Mouse (Mus musculus): ENCODE results near the gene Neurl1a.

Neurl1a gene

GRCm38 (mm10) chr19:47242227-47242626, 63.6 kb downstream of the Neurl1a start:
- in situ Hi-C loops (cut with MseI, MboI) = no loop called here

- in situ Hi-C loops (cut with MseI, MboI) = no loop called here
These were observed 66.9 kb downstream of the Neurl1a start for GRCm38 (mm10) chr19:47245512-47245911.

DNA sequence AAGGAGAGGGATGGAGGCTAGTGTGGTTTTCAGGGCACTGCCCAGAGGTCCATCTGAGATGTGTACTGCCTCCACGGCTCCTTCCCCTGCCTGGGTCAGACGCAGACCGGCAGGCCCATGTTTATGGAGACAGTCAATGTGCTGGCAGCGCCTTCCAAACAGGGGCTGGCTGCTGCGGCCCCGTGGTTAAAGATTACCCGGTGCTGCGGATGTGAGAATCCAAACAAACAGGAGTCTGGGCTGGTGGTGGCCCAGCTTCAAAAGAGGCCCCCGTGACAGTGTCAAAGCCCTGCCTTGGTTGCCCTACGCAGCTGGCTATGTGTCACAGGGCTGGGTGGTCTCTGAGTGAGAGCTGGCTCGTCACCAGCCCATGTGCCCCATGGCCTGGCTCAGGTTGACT, 69.2 kb downstream of the Neurl1a start:
- in situ Hi-C loops (cut with MseI, MboI) = no loop called here

GRCm38 (mm10) chr19:47248296-47248695, 69.7 kb downstream of the Neurl1a start:
- in situ Hi-C loops (cut with MseI, MboI) = no loop called here

GRCm38 (mm10) chr19:47248906-47249568, 70.4 kb downstream of the Neurl1a start:
- in situ Hi-C loops (cut with MseI, MboI) = no loop called here

DNA sequence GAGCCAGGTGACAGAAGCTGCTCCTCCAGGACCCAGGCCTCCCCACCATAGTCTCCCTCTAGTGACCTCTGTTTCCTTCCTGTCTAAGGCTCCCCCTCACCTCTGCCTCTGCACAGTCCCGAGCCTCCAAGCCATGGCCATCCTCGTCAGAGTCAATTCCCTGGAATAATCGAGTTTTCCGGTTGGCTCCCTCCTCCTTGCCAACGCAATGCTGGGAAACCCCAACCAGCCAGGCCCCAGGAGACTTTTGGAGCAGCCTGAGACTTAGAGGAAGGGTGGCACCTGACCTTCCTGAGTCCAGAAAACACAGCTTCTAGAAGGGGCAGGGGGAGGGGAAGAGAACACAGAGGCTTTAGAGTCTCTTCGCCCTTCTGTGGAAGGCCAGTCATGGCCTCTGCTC, 72.3 kb downstream of the Neurl1a start:
- in situ Hi-C loops (cut with MseI, MboI) = loop anchor here in 1 of 2 experiments (10.0 kb wide), 1 partner anchor 76 kb away; the partner anchor contains the start of gene Neurl1a

DNA sequence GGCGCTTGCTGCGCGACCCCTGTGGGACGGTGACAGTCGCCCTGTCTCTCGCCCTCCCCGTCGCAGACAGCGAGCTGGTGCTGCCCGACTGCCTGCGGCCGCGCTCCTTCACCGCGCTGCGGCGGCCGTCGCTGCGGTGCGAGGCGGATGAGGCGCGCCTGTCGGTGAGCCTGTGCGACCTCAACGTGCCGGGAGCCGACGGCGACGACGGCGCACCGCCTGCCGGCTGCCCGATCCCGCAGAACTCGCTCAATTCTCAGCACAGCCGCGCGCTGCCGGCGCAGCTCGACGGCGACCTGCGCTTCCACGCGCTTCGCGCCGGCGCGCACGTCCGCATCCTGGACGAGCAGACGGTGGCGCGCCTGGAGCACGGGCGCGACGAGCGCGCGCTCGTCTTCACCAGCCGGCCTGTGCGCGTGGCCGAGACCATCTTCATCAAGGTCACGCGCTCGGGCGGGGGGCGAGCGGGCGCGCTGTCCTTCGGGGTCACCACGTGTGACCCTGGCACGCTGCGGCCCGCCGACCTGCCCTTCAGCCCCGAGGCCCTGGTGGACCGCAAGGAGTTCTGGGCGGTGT, 74.5 kb downstream of the Neurl1a start:
- in situ Hi-C loops (cut with MseI, MboI) = loop anchor here in 1 of 2 experiments (10.0 kb wide), 1 partner anchor 78 kb away; the partner anchor contains the start of gene Neurl1a

GRCm38 (mm10) chr19:47255036-47255435, 76.4 kb downstream of the Neurl1a start:
- in situ Hi-C loops (cut with MseI, MboI) = loop anchor here (5.0 to 10.0 kb wide), 2 partner anchors 78 to 80 kb away; partner anchors contain the start of gene Neurl1a (in 2 of the 2)

- in situ Hi-C loops (cut with MseI, MboI) = loop anchor here (5.0 to 10.0 kb wide), 2 partner anchors 79 to 81 kb away; partner anchors contain the start of gene Neurl1a (in 2 of the 2)
These were observed 77.3 kb downstream of the Neurl1a start for GRCm38 (mm10) chr19:47255919-47256318.

GRCm38 (mm10) chr19:47259581-47259980, 81.0 kb downstream of the Neurl1a start:
- in situ Hi-C loops (cut with MseI, MboI) = loop anchor here (5.0 to 10.0 kb wide), 2 partner anchors 82 to 85 kb away; partner anchors contain the start of gene Neurl1a (in 2 of the 2)

- in situ Hi-C loops (cut with MseI, MboI) = no loop called here
These were observed 82.6 kb downstream of the Neurl1a start for GRCm38 (mm10) chr19:47261196-47261595.

GRCm38 (mm10) chr19:47263621-47264020, 85.0 kb downstream of the Neurl1a start:
- in situ Hi-C loops (cut with MseI, MboI) = no loop called here

GRCm38 (mm10) chr19:47264322-47265092, 85.9 kb downstream of the Neurl1a start:
- in situ Hi-C loops (cut with MseI, MboI) = loop anchor here in 1 of 2 experiments (5.0 kb wide), 1 partner anchor 68 kb away; no protein-coding TSS in a partner anchor

DNA sequence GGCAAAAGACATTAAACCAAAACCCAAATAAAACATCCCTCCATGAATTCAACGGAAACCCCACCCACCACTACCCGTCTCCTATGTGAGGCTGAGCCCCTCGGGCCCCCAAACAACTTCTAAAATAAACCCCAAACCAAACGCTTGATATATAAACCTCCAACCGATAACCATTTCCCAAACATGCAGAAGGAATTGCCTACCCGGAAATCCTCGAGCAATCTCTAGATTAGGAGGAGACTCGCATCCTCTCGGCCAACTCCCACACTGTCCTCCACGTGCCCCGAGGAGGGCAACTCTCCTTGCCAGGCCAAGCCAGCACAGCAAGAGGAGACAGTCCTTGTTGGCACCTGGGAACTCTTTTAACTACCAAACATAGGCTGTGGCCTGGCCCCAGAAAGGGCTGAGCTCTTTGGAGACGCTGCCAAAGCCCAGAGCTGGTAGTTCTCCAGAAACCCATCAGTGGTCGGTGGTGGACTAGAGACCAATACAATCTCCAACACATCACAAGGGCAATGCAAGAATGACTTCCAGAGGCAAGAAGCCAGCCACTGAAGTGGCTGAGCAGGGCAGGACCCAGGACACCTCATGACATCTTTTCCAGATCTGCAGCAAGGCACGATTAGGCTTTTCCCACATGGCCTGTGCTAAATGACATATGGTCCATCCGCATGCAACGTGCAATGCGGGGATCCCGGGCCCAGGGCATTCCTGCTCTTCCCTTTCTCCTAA, 87.6 kb downstream of the Neurl1a start:
- in situ Hi-C loops (cut with MseI, MboI) = loop anchor here in 1 of 2 experiments (5.0 kb wide), 1 partner anchor 66 kb away; no protein-coding TSS in a partner anchor

- in situ Hi-C loops (cut with MseI, MboI) = loop anchor here in 1 of 2 experiments (5.0 kb wide), 1 partner anchor 65 kb away; no protein-coding TSS in a partner anchor
These were observed 88.4 kb downstream of the Neurl1a start for GRCm38 (mm10) chr19:47267066-47267465.

DNA sequence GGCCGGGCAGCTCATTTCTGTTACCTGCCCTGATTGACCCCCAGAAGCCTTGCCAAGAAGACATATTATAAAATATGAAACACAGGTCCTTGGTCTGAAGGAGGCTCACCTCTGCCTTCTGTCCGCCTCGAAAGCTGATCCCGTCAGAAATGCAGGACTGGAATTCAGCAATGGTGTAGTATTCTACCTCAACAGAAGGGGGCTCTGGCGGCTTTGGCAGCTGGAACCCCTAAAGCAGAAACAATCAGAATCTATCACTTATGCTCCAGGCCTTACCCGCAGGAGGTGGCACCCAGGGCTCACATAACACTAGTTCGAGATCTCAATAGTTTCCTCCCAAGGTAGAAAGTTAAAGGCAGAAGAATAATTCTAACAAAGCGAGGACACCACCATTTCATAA, 91.1 kb downstream of the Neurl1a start:
- in situ Hi-C loops (cut with MseI, MboI) = loop anchor here (5.0 kb wide), 1 partner anchor 63 kb away; no protein-coding TSS in a partner anchor

DNA sequence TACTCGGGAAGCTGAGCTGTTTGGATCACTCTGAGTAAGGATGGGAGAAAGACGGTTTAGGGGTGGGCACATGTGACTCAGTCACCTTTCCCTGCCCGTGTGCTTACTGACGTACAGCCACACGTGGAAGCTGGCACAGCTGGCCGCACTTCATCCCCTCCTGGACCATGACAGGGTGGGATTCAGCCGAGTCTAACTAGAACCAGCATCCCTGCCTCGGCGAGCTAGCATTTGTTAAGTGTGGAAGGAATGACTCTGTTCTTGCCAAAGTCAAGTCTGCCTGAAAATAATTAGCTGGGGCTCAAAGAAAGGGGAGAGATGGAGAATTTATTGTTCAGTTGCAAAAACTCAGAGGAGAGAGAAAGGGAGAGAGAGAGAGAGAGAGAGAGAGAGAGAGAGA, 91.9 kb downstream of the Neurl1a start:
- in situ Hi-C loops (cut with MseI, MboI) = loop anchor here in 1 of 2 experiments (5.0 kb wide), 1 partner anchor 62 kb away; no protein-coding TSS in a partner anchor

DNA sequence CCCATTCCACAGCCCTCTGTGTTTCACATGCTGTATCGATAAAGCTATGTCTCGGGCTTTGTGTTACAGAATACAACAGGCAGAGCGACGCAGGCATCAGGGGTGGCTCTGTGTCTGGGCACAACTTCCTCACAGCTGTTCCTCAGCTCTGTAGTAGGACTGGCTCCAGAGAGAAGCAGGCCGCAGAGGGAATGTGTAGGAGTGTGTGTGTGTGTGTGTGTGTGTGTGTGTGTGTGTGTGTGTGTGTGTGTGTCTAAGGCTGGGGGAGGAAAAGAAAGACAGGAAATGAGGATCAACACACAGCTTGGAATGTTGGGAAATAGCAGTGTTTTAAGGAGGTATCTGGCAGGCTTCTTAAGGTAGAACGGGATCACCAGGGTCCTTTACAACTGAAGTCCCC, 98.1 kb downstream of the Neurl1a start:
- in situ Hi-C loops (cut with MseI, MboI) = no loop called here

DNA sequence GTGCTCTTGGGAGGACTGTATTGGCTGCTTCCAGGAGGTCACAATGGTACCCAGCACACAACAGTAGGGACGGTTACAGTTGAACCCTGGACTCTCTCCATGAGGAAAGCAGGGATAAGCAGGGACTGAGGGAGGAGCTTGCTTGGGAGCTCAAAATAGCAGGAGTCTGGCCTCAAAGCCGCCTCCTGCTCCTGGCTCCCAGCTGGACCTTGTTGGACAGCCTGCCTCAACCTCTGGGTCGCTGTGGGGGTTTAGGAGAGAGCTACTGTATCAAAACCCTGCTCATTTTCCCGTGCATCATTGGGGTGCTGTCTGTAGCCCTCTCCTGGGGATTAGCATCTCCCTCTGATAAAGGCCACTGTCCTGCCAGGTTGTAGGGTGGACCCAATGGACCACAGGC, 100.8 kb downstream of the Neurl1a start:
- in situ Hi-C loops (cut with MseI, MboI) = no loop called here

- in situ Hi-C loops (cut with MseI, MboI) = no loop called here
These were observed 101.3 kb downstream of the Neurl1a start for GRCm38 (mm10) chr19:47279788-47280532.
